11 mouse cellular contexts compared by ENCODE assay signal in genomic region chr10:93168067-93168466, GRCm38 (mm10). TPM values are rescaled to one million over a fixed set of nuclear protein-coding genes. Genes with fewer than 3 reads are reported as not detected.
DNase-seq lines count a peak whose midpoint lies in the region; ATAC-seq and TF ChIP-seq lines count a peak whose summit lies in the region.
"Had no signal": no experiment of that assay in that cellular context is flagged by ENCODE, and none has a peak within 500 bp of the region (broad histone marks: within the 10 kb centered on the region; RNA-seq: fewer than 3 reads in every experiment).

No protein-coding gene starts in this region.

- no peak overlapping the region for H3K4me3 ChIP-seq in heart, postnatal 0 days (ENCODE audit: low read depth, low read length)
- no peak overlapping the region for H3K4me3 ChIP-seq in liver, embryonic 13.5 days (replicated peaks)
- H3K4me3 ChIP-seq: embryonic facial prominence, embryonic 15.5 days; lung, embryonic 15.5 days; stomach, embryonic 15.5 days had no signal

- H3K9me3 ChIP-seq in heart, postnatal 0 days (replicated peaks; ENCODE audit: control insufficient read depth, low read length), result no peaks in the 10 kb centered on the region
- no peaks in the 10 kb centered on the region for H3K9me3 ChIP-seq in liver, embryonic 13.5 days (replicated peaks)
- H3K9me3 ChIP-seq: embryonic facial prominence, embryonic 15.5 days; lung, embryonic 15.5 days; stomach, embryonic 15.5 days had no signal

- no peaks in the 10 kb centered on the region for H3K27me3 ChIP-seq in heart, postnatal 0 days (ENCODE audit: control insufficient read depth, insufficient read depth, low read length)
- no peaks in the 10 kb centered on the region for H3K27me3 ChIP-seq in liver, embryonic 13.5 days
- H3K27me3 ChIP-seq: embryonic facial prominence, embryonic 15.5 days; lung, embryonic 15.5 days; stomach, embryonic 15.5 days had no signal

- no peak for TF ChIP-seq EP300 in heart, postnatal 0 days (IDR thresholded peaks at IDR 0.05; ENCODE audit: low read depth)

- no peak for TF ChIP-seq CTCF in heart, postnatal 0 days (IDR thresholded peaks at IDR 0.05; ENCODE audit: low read depth)

- intact Hi-C loops in heart, postnatal 10 days (cut with DNase I), result loop anchor here (10.0 kb wide), 1 partner anchor 287 kb away; the partner anchor contains the start of gene Lta4h

- H3K9ac ChIP-seq in heart, postnatal 0 days (replicated peaks; ENCODE audit: low read depth, low read length), result no peak overlapping the region
- peak overlapping the region; percentile 49; the same call in 1 of the 2 replicates for H3K9ac ChIP-seq in liver, embryonic 13.5 days
- H3K9ac ChIP-seq: embryonic facial prominence, embryonic 15.5 days; lung, embryonic 15.5 days; stomach, embryonic 15.5 days had no signal

- H3K4me1 ChIP-seq in heart, postnatal 0 days (ENCODE audit: control insufficient read depth, insufficient read depth), result peaks cover 18% of the 10 kb centered on the region
- peaks cover 68% of the 10 kb centered on the region for H3K4me1 ChIP-seq in liver, embryonic 13.5 days (replicated peaks)

- no peak overlapping the region for H3K4me2 ChIP-seq in heart, postnatal 0 days (ENCODE audit: low read depth, low read length)
- peak overlapping the region; percentile 41 for H3K4me2 ChIP-seq in liver, embryonic 13.5 days
- H3K4me2 ChIP-seq: embryonic facial prominence, embryonic 15.5 days; lung, embryonic 15.5 days; stomach, embryonic 15.5 days had no signal

- 35% methylated on average over 4 of the region's 4 CpGs for WGBS in heart, postnatal 0 days
- WGBS in liver, embryonic 13.5 days (ENCODE audit: insufficient replicate concordance), result 27% methylated on average over 4 of the region's 4 CpGs

- peaks cover 2% of the 10 kb centered on the region; the same call in 1 of the 2 replicates for H3K36me3 ChIP-seq in heart, postnatal 0 days (replicated peaks; ENCODE audit: control insufficient read depth, insufficient read depth, low read length)
- peaks cover 4% of the 10 kb centered on the region for H3K36me3 ChIP-seq in liver, embryonic 13.5 days
- H3K36me3 ChIP-seq: embryonic facial prominence, embryonic 15.5 days; lung, embryonic 15.5 days had no signal

- DNase-seq in heart, postnatal 0 days (ENCODE audit: low spot score), result no peak
- no peak for DNase-seq in heart, postnatal 10 days
- peak; percentile 49 for DNase-seq in 416B (ENCODE audit: low read depth)
- DNase-seq in Muller cell, postnatal 12 days (ENCODE audit: inconsistent ontology term), result peak; percentile 52
- DNase-seq in liver, embryonic 13.5 days, result no peak
- DNase-seq in ovary, postnatal 14 days (ENCODE audit: low spot score), result no peak
- DNase-seq in left cerebral cortex, adult 11 months (ENCODE audit: low spot score), result no peak
- no peak for DNase-seq in layer of hippocampus, postnatal 10 days (ENCODE audit: low spot score in 2 of 2)

- ATAC-seq in heart, postnatal 0 days (ENCODE audit: insufficient read depth, low read depth), result peak; percentile 40; the same call in 1 of the 2 replicates
- no peak for ATAC-seq in liver, embryonic 13.5 days (ENCODE audit: low read depth)

- H3K27ac ChIP-seq in heart, postnatal 0 days (ENCODE audit: low read depth), result peak overlapping the region; percentile 49
- H3K27ac ChIP-seq in liver, embryonic 13.5 days, result peak overlapping the region; percentile 63
- H3K27ac ChIP-seq: embryonic facial prominence, embryonic 15.5 days; lung, embryonic 15.5 days; stomach, embryonic 15.5 days had no signal

RNA-seq across cellular contexts. Expression of gene Cdk17, which starts 7.4 kb away (rescaled TPM):
- total RNA-seq in heart, postnatal 0 days (2014; rRNA removed; ENCODE audit: low replicate concordance), result 40.2 and 41.2 TPM in 2 replicates
- 11.9 and 12.3 TPM in 2 replicates for polyA plus RNA-seq in heart, postnatal 0 days (2015; fragmentation: Nextera tagmentation; extraction: Ambion mirVana)
- 10 to 100 TPM; 30.1 to 36.7 TPM for total RNA-seq in heart, postnatal 10 days (2021)
- 10.1 and 12.0 TPM in 2 replicates for polyA plus RNA-seq in liver, embryonic 13.5 days (2015; fragmentation: Nextera tagmentation; extraction: Ambion mirVana)
- 100 to 1,000 TPM; 116 to 120 TPM for total RNA-seq in layer of hippocampus, postnatal 10 days (2021)

Comparison
In these comparisons a context has a peak if more than half of its experiments do, and no peak if none do; other contexts are left out.
1. DNase-seq: peak in 416B (single experiment) and Muller cell, postnatal 12 days (single experiment); none in heart, postnatal 0 days (single experiment), heart, postnatal 10 days (0 of 2), liver, embryonic 13.5 days (single experiment), ovary, postnatal 14 days (single experiment), left cerebral cortex, adult 11 months (single experiment) and layer of hippocampus, postnatal 10 days (0 of 2).